Mouse (Mus musculus) ES-E14 (cell line): ENCODE data around the gene Fry.

Source experiments
- ZC3H11A ChIP-seq: IDR thresholded peaks from 2 replicates; pipeline ENCODE4 v1.6.1; 2012; ENCODE audit warnings: low read depth, mild to moderate bottlenecking, inconsistent platforms, low read length, borderline replicate concordance
- ZNF384 ChIP-seq: IDR thresholded peaks from 2 replicates; pipeline ENCODE4 v1.6.1; 2012; ENCODE audit warnings: low read depth, low read length, inconsistent platforms

GRCm38 (mm10) chr5:150490821-150491220, 372.4 kb downstream of the Fry start:
- TF ChIP-seq ZC3H11A (no peak), ZNF384 (no peak)
